Mouse (Mus musculus) midbrain, postnatal 0 days (tissue): ENCODE results near the gene Pde4b. TPM values are rescaled to one million over a fixed set of nuclear protein-coding genes. Genes with fewer than 3 reads are reported as not detected.
A peak's percentile ranks its signal among the peaks of the same experiment; 100 is the strongest.

Experiments used
- ATAC-seq: fragments of 200-750 bp; cut with Nextera tagmentation; 2 replicates; pipeline ENCODE4 v1.8.0; 2017; ENCODE audit warnings: moderate number of reproducible peaks, mild to moderate bottlenecking, moderate TSS enrichment, moderate library complexity; ENCODE audit not compliant: low FRiP score
- DNase-seq: peaks from one replicate; pipeline ENCODE4 v3.0.0-alpha.2; 2015; ENCODE audit warnings: low spot score
- H3K27ac ChIP-seq: fragments of 300-500 bp; sonication (generic); 2 replicates; pipeline ENCODE4 v1.5.1; 2014; ENCODE audit warnings: low read depth, mild to moderate bottlenecking, low read length, mixed read lengths
- H3K27me3 ChIP-seq: fragments of 300-500 bp; sonication (generic); 2 replicates; pipeline ENCODE4 v1.6.1; 2014; ENCODE audit warnings: low read length, control low read depth, mixed read lengths; ENCODE audit not compliant: insufficient read depth
- H3K36me3 ChIP-seq: fragments of 300-500 bp; sonication (generic); 2 replicates; pipeline ENCODE4 v1.6.1; 2014; ENCODE audit warnings: low read length, control low read depth, mixed read lengths; ENCODE audit not compliant: insufficient read depth
- H3K4me1 ChIP-seq: fragments of 300-500 bp; sonication (generic); 2 replicates; pipeline ENCODE4 v1.6.1; 2014; ENCODE audit warnings: mild to moderate bottlenecking, control low read depth, antibody characterized with exemption, low read length, mixed read lengths; ENCODE audit not compliant: insufficient read depth
- H3K4me2 ChIP-seq: fragments of 300-500 bp; sonication (generic); 2 replicates; pipeline ENCODE4 v1.6.1; 2014; ENCODE audit warnings: low read depth, mild to moderate bottlenecking, low read length, mixed read lengths; ENCODE audit not compliant: poor library complexity, severe bottlenecking
- H3K4me3 ChIP-seq: fragments of 300-500 bp; sonication (generic); 2 replicates; pipeline ENCODE4 v1.5.1; 2014; ENCODE audit warnings: low read depth, mild to moderate bottlenecking, low read length, moderate library complexity
- H3K9ac ChIP-seq: fragments of 300-500 bp; sonication (generic); replicated peaks from 2 replicates; pipeline ENCODE4 v1.6.1; 2014; ENCODE audit warnings: mild to moderate bottlenecking, low read length, moderate library complexity, mixed read lengths; ENCODE audit not compliant: poor library complexity, severe bottlenecking
- H3K9me3 ChIP-seq: fragments of 300-500 bp; sonication (generic); 2 replicates; pipeline ENCODE4 v1.6.1; 2016; ENCODE audit warnings: low read length, control low read depth
- CTCF ChIP-seq: IDR thresholded peaks from 2 replicates; pipeline ENCODE4 v1.5.1; 2016; ENCODE audit warnings: antibody characterized with exemption, mild to moderate bottlenecking
- WGBS: fragments of 180-500 bp; shearing (Covaris S2); extraction: QIAGEN DNeasy Blood & Tissue Kit; methylation state at CpG from one replicate; pipeline ENCODE4 v1.1.7; 2014; 5-methylcytosine and 5-hydroxymethylcytosine counted together
- polyA plus RNA-seq: library from polyadenylated mRNA; unstranded; fragments of >200 nt; fragmentation: Nextera tagmentation; extraction: Ambion mirVana; gene quantifications from 2 replicates; pipeline ENCODE4 v1.2.1, GENCODE M21; 2015
- total RNA-seq: library from RNA; depleted of rRNA; stranded (reverse); fragments of >200 nt; gene quantifications from 2 replicates; pipeline ENCODE4 v1.2.3, GENCODE M21; 2014

Gene Pde4b
- total and polyA plus RNA-seq, 2 experiments from 2014 or later = 65.5 to 90.1 TPM

GRCm38 (mm10) chr4:102275716-102276115 lies 188.4 kb downstream of the Pde4b start:
- H3K27me3 ChIP-seq = no peaks in the 10 kb centered on the region
- H3K4me3 ChIP-seq = no peak overlapping the region
- no peak for TF ChIP-seq CTCF
- H3K36me3 ChIP-seq = no peaks in the 10 kb centered on the region
- ATAC-seq (no peak), DNase-seq (peak; percentile 46)
- H3K9me3 ChIP-seq = no peaks in the 10 kb centered on the region
- H3K4me1 ChIP-seq = no peaks in the 10 kb centered on the region
- no peak overlapping the region for H3K9ac ChIP-seq
- no peak overlapping the region for H3K4me2 ChIP-seq
- no peak overlapping the region for H3K27ac ChIP-seq
- 65% methylated on average over 4 of the region's 4 CpGs for WGBS

- ATAC-seq = no peak
- no peak for TF ChIP-seq CTCF
- Histone ChIP-seq H3K4me2 (no peak overlapping the region), H3K9me3 (no peaks in the 10 kb centered on the region), H3K4me3 (no peak overlapping the region), H3K4me1 (no peaks in the 10 kb centered on the region), H3K9ac (no peak overlapping the region), H3K27me3 (no peaks in the 10 kb centered on the region), H3K36me3 (no peaks in the 10 kb centered on the region), H3K27ac (no peak overlapping the region)
- no peak for DNase-seq
- WGBS = 80% methylated on average over 2 of the region's 2 CpGs
Measured at GRCm38 (mm10) chr4:102278958-102279357, 191.6 kb downstream of the Pde4b start.

- H3K36me3 ChIP-seq = no peaks in the 10 kb centered on the region
- H3K27me3 ChIP-seq = no peaks in the 10 kb centered on the region
- H3K4me1 ChIP-seq = no peaks in the 10 kb centered on the region; the same call in 1 of the 2 replicates
- H3K9ac ChIP-seq = no peak overlapping the region
- no peak overlapping the region for H3K4me3 ChIP-seq
- no peak for TF ChIP-seq CTCF
- peak; percentile 8 for DNase-seq
- H3K4me2 ChIP-seq = no peak overlapping the region
- no peak overlapping the region for H3K27ac ChIP-seq
- ATAC-seq = no peak
- no peaks in the 10 kb centered on the region for H3K9me3 ChIP-seq
- 46% methylated on average over 6 of the region's 6 CpGs for WGBS
Measured at GRCm38 (mm10) chr4:102287172-102287571, 199.8 kb downstream of the Pde4b start.

GRCm38 (mm10) chr4:102290052-102290734 lies 202.8 kb downstream of the Pde4b start:
- 56% methylated on average over 6 of the region's 6 CpGs for WGBS
- H3K4me3 ChIP-seq = no peak overlapping the region

GRCm38 (mm10) chr4:102297558-102297957 lies 210.2 kb downstream of the Pde4b start:
- Histone ChIP-seq H3K4me2 (no peak overlapping the region), H3K4me1 (no peaks in the 10 kb centered on the region), H3K27me3 (no peaks in the 10 kb centered on the region), H3K4me3 (no peak overlapping the region), H3K9me3 (no peaks in the 10 kb centered on the region), H3K27ac (no peak overlapping the region), H3K9ac (no peak overlapping the region), H3K36me3 (no peaks in the 10 kb centered on the region)
- no peak for TF ChIP-seq CTCF
- no peak for ATAC-seq
- DNase-seq = no peak

More at GRCm38 (mm10) chr4:102290052-102290734, 202.8 kb downstream of the Pde4b start:
- TF ChIP-seq CTCF = no peak
- no peak overlapping the region for H3K9ac ChIP-seq
- no peaks in the 10 kb centered on the region for H3K27me3 ChIP-seq
- no peaks in the 10 kb centered on the region; the same call in 1 of the 2 replicates for H3K4me1 ChIP-seq
- no peak overlapping the region for H3K4me2 ChIP-seq
- H3K27ac ChIP-seq = no peak overlapping the region
- ATAC-seq = no peak
- DNase-seq = no peak
- no peaks in the 10 kb centered on the region for H3K36me3 ChIP-seq
- no peaks in the 10 kb centered on the region for H3K9me3 ChIP-seq

GRCm38 (mm10) chr4:102302568-102302967 lies 215.2 kb downstream of the Pde4b start:
- H3K4me2 ChIP-seq = no peak overlapping the region
- H3K4me1 ChIP-seq = no peaks in the 10 kb centered on the region
- H3K27ac ChIP-seq = no peak overlapping the region
- WGBS = 78% methylated on average over 4 of the region's 4 CpGs
- H3K9ac ChIP-seq = no peak overlapping the region
- H3K9me3 ChIP-seq = no peaks in the 10 kb centered on the region
- H3K4me3 ChIP-seq = no peak overlapping the region
- no peaks in the 10 kb centered on the region for H3K27me3 ChIP-seq
- DNase-seq (no peak), ATAC-seq (no peak)
- H3K36me3 ChIP-seq = no peaks in the 10 kb centered on the region
- no peak for TF ChIP-seq CTCF
